Mouse (Mus musculus): ENCODE measurements around the gene Gm525.

GRCm38 (mm10) chr11:89058515-89059270 is 14.9 kb upstream of the Gm525 start:
- TF ChIP-seq MAX (IDR thresholded peaks at IDR 0.05) (no peak), CTCF (IDR thresholded peaks at IDR 0.05; ENCODE audit: control insufficient read depth, insufficient read depth, insufficient read length) (no peak), USF1 (IDR thresholded peaks at IDR 0.05; ENCODE audit: low read depth) (no peak), MYOG (IDR thresholded peaks at IDR 0.05; ENCODE audit: control insufficient read depth, extremely low read depth, insufficient read length) (no peak), MYOD1 (IDR thresholded peaks at IDR 0.05; ENCODE audit: control insufficient read depth, insufficient read length, low read depth) (no peak)
